Mouse (Mus musculus) liver, adult 2 months (tissue): ENCODE results near the gene Stk32c.

Experiments
- CTCF ChIP-seq: fragments of 200-500 bp; IDR thresholded peaks from 2 replicates; pipeline ENCODE4 v1.5.1; 2011; ENCODE audit warnings: low read depth, low read length, control low read depth
- POLR2A ChIP-seq: fragments of 200-500 bp; IDR thresholded peaks from 2 replicates; pipeline ENCODE4 v1.6.1; 2011; ENCODE audit warnings: low read length, control low read depth; ENCODE audit not compliant: insufficient read depth; ENCODE audit errors: extremely low read depth

DNA sequence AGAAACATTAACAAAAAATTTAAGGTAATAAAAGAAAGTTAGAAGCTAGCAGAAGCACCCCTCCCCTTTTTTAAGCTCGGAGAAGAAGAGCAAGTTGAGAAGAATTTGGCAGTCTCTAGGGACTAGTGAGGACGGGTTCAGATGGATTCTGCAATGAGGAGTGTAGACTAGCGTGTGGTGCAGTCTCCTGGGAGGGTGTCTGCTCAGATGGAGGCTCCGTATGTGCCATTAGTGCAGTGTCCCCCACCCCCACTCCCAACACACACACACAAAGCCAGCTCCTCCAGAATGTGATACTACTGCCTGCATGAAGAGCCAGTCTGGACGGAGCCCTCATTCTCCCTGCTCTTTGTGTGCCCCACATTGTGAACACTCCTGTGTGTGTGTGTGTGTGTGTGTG lies 131.9 kb downstream of the Stk32c start:
- no peak for TF ChIP-seq CTCF
- no peak for TF ChIP-seq POLR2A
